In genomic region chr19:27094777-27095478, GRCm38 (mm10) we compare ENCODE assay signal across 27 mouse cellular contexts.
A peak's percentile ranks its signal among the peaks of the same experiment; 100 is the strongest.
DNase-seq lines count a peak whose midpoint lies in the region; ATAC-seq and TF ChIP-seq lines count a peak whose summit lies in the region.
"Had no signal": no experiment of that assay in that cellular context is flagged by ENCODE, and none has a peak within 500 bp of the region (broad histone marks: within the 10 kb centered on the region; RNA-seq: fewer than 3 reads in every experiment).

No protein-coding gene starts in this region.

- no peak for TF ChIP-seq CTCF in brain, embryonic 14.5 days (IDR thresholded peaks at IDR 0.05; ENCODE audit: borderline replicate concordance, extremely low read depth, insufficient read depth, insufficient read length)
- TF ChIP-seq CTCF in midbrain, postnatal 0 days (IDR thresholded peaks at IDR 0.05) = no peak; the same call in 1 of the 2 replicates

- H3K9ac ChIP-seq in midbrain, embryonic 13.5 days (replicated peaks) = no peak overlapping the region
- no peak overlapping the region for H3K9ac ChIP-seq in midbrain, embryonic 11.5 days (ENCODE audit: low read length)
- H3K9ac ChIP-seq in midbrain, postnatal 0 days (replicated peaks; ENCODE audit: low read length, poor library complexity, severe bottlenecking) = no peak overlapping the region
- H3K9ac ChIP-seq: limb, embryonic 15.5 days; liver, embryonic 13.5 days had no signal

- TF ChIP-seq POLR2A in brain, embryonic 14.5 days (IDR thresholded peaks at IDR 0.05; ENCODE audit: borderline replicate concordance, extremely low read depth, insufficient read depth, insufficient read length, poor library complexity, severe bottlenecking) = no peak

- H3K27ac ChIP-seq in midbrain, embryonic 13.5 days = no peak overlapping the region
- H3K27ac ChIP-seq in midbrain, embryonic 11.5 days (ENCODE audit: low read depth, low read length) = no peak overlapping the region
- H3K27ac ChIP-seq in midbrain, postnatal 0 days (ENCODE audit: low read depth, low read length) = peak overlapping the region; percentile 55
- H3K27ac ChIP-seq: limb, embryonic 10.5 days; limb, embryonic 15.5 days; liver, embryonic 13.5 days had no signal

- DNase-seq in heart, adult 11 months = peak; percentile 61
- no peak for DNase-seq in heart, postnatal 36 days
- no peak for DNase-seq in midbrain, embryonic 11.5 days (ENCODE audit: low spot score, missing footprints)
- peak; percentile 63 for DNase-seq in brain, embryonic 14.5 days (ENCODE audit: low read depth)
- DNase-seq in midbrain, postnatal 0 days (ENCODE audit: low spot score) = peak; percentile 20
- DNase-seq in spleen, postnatal 10 days (ENCODE audit: low spot score in 2 of 2) = no peak
- no peak for DNase-seq in layer of hippocampus, postnatal 25 days (ENCODE audit: extremely low spot score in 1 of 2, low spot score in 1 of 2)
- DNase-seq: adrenal gland, postnatal 10 days; cerebellum, adult 18-20 months; gastrocnemius, postnatal 25 days; heart, adult 18-20 months; heart, postnatal 4 days; kidney, adult 2 months; kidney, postnatal 4 days; liver, embryonic 13.5 days; lung, adult 18-20 months; lung, postnatal 4 days; right cerebral cortex, postnatal 25 days; thymus, adult 18-20 months; thymus, postnatal 25 days had no signal

- 55% methylated on average over 13 of the region's 13 CpGs for WGBS in midbrain, embryonic 13.5 days
- 76% methylated on average over 13 of the region's 13 CpGs for WGBS in midbrain, embryonic 11.5 days
- WGBS in midbrain, postnatal 0 days = 28% methylated on average over 13 of the region's 13 CpGs

- intact Hi-C loops in heart, postnatal 36 days (cut with DNase I) = loop anchor here (5.0 kb wide), 1 partner anchor 58 kb away; no protein-coding TSS in a partner anchor

- no peak overlapping the region; the same call in 1 of the 2 replicates for H3K4me2 ChIP-seq in midbrain, embryonic 13.5 days (replicated peaks)
- no peak overlapping the region for H3K4me2 ChIP-seq in midbrain, embryonic 11.5 days
- peak overlapping the region; percentile 21; the same call in 1 of the 2 replicates for H3K4me2 ChIP-seq in midbrain, postnatal 0 days (ENCODE audit: low read depth, low read length, poor library complexity, severe bottlenecking)
- H3K4me2 ChIP-seq: heart, embryonic 11.5 days; limb, embryonic 15.5 days; liver, embryonic 13.5 days had no signal

- no peaks in the 10 kb centered on the region for H3K9me3 ChIP-seq in midbrain, embryonic 13.5 days
- no peaks in the 10 kb centered on the region; the same call in 1 of the 2 replicates for H3K9me3 ChIP-seq in midbrain, embryonic 11.5 days (ENCODE audit: control insufficient read depth, low read length)
- no peaks in the 10 kb centered on the region for H3K9me3 ChIP-seq in midbrain, postnatal 0 days (ENCODE audit: low read length)
- H3K9me3 ChIP-seq: limb, embryonic 10.5 days; limb, embryonic 15.5 days; liver, embryonic 13.5 days had no signal

- no peak overlapping the region for H3K4me3 ChIP-seq in midbrain, embryonic 13.5 days (replicated peaks)
- H3K4me3 ChIP-seq in midbrain, embryonic 11.5 days (ENCODE audit: low read depth, low read length) = no peak overlapping the region
- H3K4me3 ChIP-seq in midbrain, postnatal 0 days (ENCODE audit: low read depth, low read length) = no peak overlapping the region
- H3K4me3 ChIP-seq: erythroblast, embryonic 14.5 days; limb, embryonic 10.5 days; limb, embryonic 15.5 days; liver, embryonic 13.5 days had no signal

- no peaks in the 10 kb centered on the region for H3K36me3 ChIP-seq in midbrain, embryonic 13.5 days
- H3K36me3 ChIP-seq in midbrain, embryonic 11.5 days (ENCODE audit: control insufficient read depth, insufficient read depth, low read length) = no peaks in the 10 kb centered on the region
- no peaks in the 10 kb centered on the region for H3K36me3 ChIP-seq in midbrain, postnatal 0 days (ENCODE audit: insufficient read depth, low read length)
- H3K36me3 ChIP-seq: limb, embryonic 10.5 days; limb, embryonic 15.5 days; liver, embryonic 13.5 days had no signal

- ATAC-seq in midbrain, embryonic 13.5 days = peak; percentile 80
- no peak for ATAC-seq in midbrain, embryonic 11.5 days (ENCODE audit: low FRiP score)
- peak; percentile 65; the same call in 1 of the 2 replicates for ATAC-seq in midbrain, postnatal 0 days (ENCODE audit: low FRiP score)
- ATAC-seq: lung, postnatal 0 days; Patski had no signal

- no peaks in the 10 kb centered on the region for H3K27me3 ChIP-seq in midbrain, embryonic 13.5 days
- no peaks in the 10 kb centered on the region for H3K27me3 ChIP-seq in midbrain, embryonic 11.5 days (ENCODE audit: control insufficient read depth, insufficient read depth, low read length)
- H3K27me3 ChIP-seq in midbrain, postnatal 0 days (ENCODE audit: insufficient read depth, low read length) = no peaks in the 10 kb centered on the region
- H3K27me3 ChIP-seq: limb, embryonic 15.5 days; liver, embryonic 13.5 days; Patski had no signal

- 0 out of 2 replicates have a peak, but pooled peaks cover under 1% of the 10 kb centered on the region for H3K4me1 ChIP-seq in midbrain, embryonic 13.5 days (replicated peaks)
- no peaks in the 10 kb centered on the region for H3K4me1 ChIP-seq in midbrain, embryonic 11.5 days (ENCODE audit: control insufficient read depth, insufficient read depth, low read length)
- no peaks in the 10 kb centered on the region for H3K4me1 ChIP-seq in midbrain, postnatal 0 days (ENCODE audit: insufficient read depth, low read length)
- H3K4me1 ChIP-seq: limb, embryonic 10.5 days; limb, embryonic 15.5 days; liver, embryonic 13.5 days had no signal

Comparison
In these comparisons a context has a peak if more than half of its experiments do, and no peak if none do; other contexts are left out.
1. DNase-seq: peak in heart, adult 11 months (single experiment), brain, embryonic 14.5 days (single experiment) and midbrain, postnatal 0 days (single experiment); none in heart, postnatal 36 days (0 of 2), midbrain, embryonic 11.5 days (single experiment), spleen, postnatal 10 days (0 of 2) and layer of hippocampus, postnatal 25 days (0 of 2).